Mouse (Mus musculus): ENCODE measurements around the gene Snx21. TPM values are rescaled to one million over a fixed set of nuclear protein-coding genes. Genes with fewer than 3 reads are reported as not detected.

Snx21 gene
- polyA plus RNA-seq, 1 experiment from 2014 or later: 20.5 TPM

GRCm38 (mm10) chr2:164823969-164824368 lies 38.3 kb downstream of the Snx21 start:
- DNase-seq (ENCODE audit: low spot score) (no peak), ATAC-seq (replicated peaks; ENCODE audit: low FRiP score, low TSS enrichment, low read depth) (no peak)
- peaks cover 54% of the 10 kb centered on the region for H3K36me3 ChIP-seq (ENCODE audit: control insufficient read depth, insufficient read depth, low read length)
- WGBS: 92% methylated on average over 4 of the region's 4 CpGs
- H3K9ac ChIP-seq (ENCODE audit: low read length): no peak overlapping the region
- 0 out of 2 replicates have a peak overlapping the region, but pooled peaks have one; percentile 63 for H3K4me2 ChIP-seq (ENCODE audit: low read length)
- peak overlapping the region; percentile 91; the same call in 1 of the 2 replicates for H3K4me3 ChIP-seq (ENCODE audit: low read depth, low read length)
- no peaks in the 10 kb centered on the region for H3K27me3 ChIP-seq (replicated peaks; ENCODE audit: control insufficient read depth, insufficient read depth, low read length)
- no peaks in the 10 kb centered on the region for H3K9me3 ChIP-seq (ENCODE audit: control insufficient read depth, low read length)
- H3K4me1 ChIP-seq (replicated peaks; ENCODE audit: control insufficient read depth, insufficient read depth, low read length): peaks cover 10% of the 10 kb centered on the region
- H3K27ac ChIP-seq (ENCODE audit: low read depth): no peak overlapping the region

- H3K4me2 ChIP-seq (ENCODE audit: low read length): no peak overlapping the region
- H3K36me3 ChIP-seq (ENCODE audit: control insufficient read depth, insufficient read depth, low read length): peaks cover 48% of the 10 kb centered on the region
- no peak overlapping the region for H3K9ac ChIP-seq (ENCODE audit: low read length)
- 92% methylated on average over 17 of the region's 17 CpGs for WGBS
- DNase-seq (ENCODE audit: low spot score) (no peak), ATAC-seq (replicated peaks; ENCODE audit: low FRiP score, low TSS enrichment, low read depth) (no peak)
- H3K9me3 ChIP-seq (ENCODE audit: control insufficient read depth, low read length): no peaks in the 10 kb centered on the region
- H3K27ac ChIP-seq (ENCODE audit: low read depth): no peak overlapping the region
- H3K4me1 ChIP-seq (replicated peaks; ENCODE audit: control insufficient read depth, insufficient read depth, low read length): peaks cover 10% of the 10 kb centered on the region
- no peaks in the 10 kb centered on the region for H3K27me3 ChIP-seq (replicated peaks; ENCODE audit: control insufficient read depth, insufficient read depth, low read length)
- no peak overlapping the region for H3K4me3 ChIP-seq (ENCODE audit: low read depth, low read length)
Observed at GRCm38 (mm10) chr2:164825521-164825920, 39.9 kb downstream of the Snx21 start.

GRCm38 (mm10) chr2:164827146-164827850 lies 41.7 kb downstream of the Snx21 start:
- no peak overlapping the region for H3K9ac ChIP-seq (ENCODE audit: low read length)
- no peak for ATAC-seq (replicated peaks; ENCODE audit: low FRiP score, low TSS enrichment, low read depth)
- H3K36me3 ChIP-seq (ENCODE audit: control insufficient read depth, insufficient read depth, low read length): peaks cover 38% of the 10 kb centered on the region
- WGBS: 89% methylated on average over 16 of the region's 16 CpGs
- H3K9me3 ChIP-seq (ENCODE audit: control insufficient read depth, low read length): no peaks in the 10 kb centered on the region
- no peaks in the 10 kb centered on the region for H3K27me3 ChIP-seq (replicated peaks; ENCODE audit: control insufficient read depth, insufficient read depth, low read length)
- no peak overlapping the region for H3K27ac ChIP-seq (ENCODE audit: low read depth)
- peaks cover 9% of the 10 kb centered on the region for H3K4me1 ChIP-seq (replicated peaks; ENCODE audit: control insufficient read depth, insufficient read depth, low read length)
- no peak overlapping the region for H3K4me2 ChIP-seq (ENCODE audit: low read length)
- no peak overlapping the region for H3K4me3 ChIP-seq (ENCODE audit: low read depth, low read length)
- DNase-seq (ENCODE audit: low spot score): no peak

GRCm38 (mm10) chr2:164828437-164828836 lies 42.8 kb downstream of the Snx21 start, which contains the start of gene Spata25:
Spata25 (minus strand) TSS chr2:164828537.
- H3K27ac ChIP-seq (ENCODE audit: low read depth): no peak within 1 kb of the TSS
- H3K36me3 ChIP-seq (ENCODE audit: control insufficient read depth, insufficient read depth, low read length): peaks cover 38% of the 10 kb centered on the region
- DNase-seq (ENCODE audit: low spot score): no peak
- no peak within 1 kb of the TSS for H3K4me2 ChIP-seq (ENCODE audit: low read length)
- no peak for ATAC-seq (replicated peaks; ENCODE audit: low FRiP score, low TSS enrichment, low read depth)
- no peak within 1 kb of the TSS for H3K9ac ChIP-seq (ENCODE audit: low read length)
- peaks cover 6% of the 10 kb centered on the region; the same call in 1 of the 2 replicates for H3K4me1 ChIP-seq (replicated peaks; ENCODE audit: control insufficient read depth, insufficient read depth, low read length)
- WGBS: 87% methylated on average over 6 of the region's 6 CpGs
- H3K27me3 ChIP-seq (replicated peaks; ENCODE audit: control insufficient read depth, insufficient read depth, low read length): no peaks in the 10 kb centered on the region
- H3K4me3 ChIP-seq (ENCODE audit: low read depth, low read length): no peak within 1 kb of the TSS
- no peaks in the 10 kb centered on the region for H3K9me3 ChIP-seq (ENCODE audit: control insufficient read depth, low read length)

- H3K4me3 ChIP-seq (ENCODE audit: low read depth, low read length): no peak overlapping the region
- no peaks in the 10 kb centered on the region for H3K27me3 ChIP-seq (replicated peaks; ENCODE audit: control insufficient read depth, insufficient read depth, low read length)
- 97% methylated on average over 1 of the region's 1 CpGs for WGBS
- no peak overlapping the region for H3K27ac ChIP-seq (ENCODE audit: low read depth)
- no peaks in the 10 kb centered on the region for H3K9me3 ChIP-seq (ENCODE audit: control insufficient read depth, low read length)
- H3K4me1 ChIP-seq (replicated peaks; ENCODE audit: control insufficient read depth, insufficient read depth, low read length): peaks cover 1% of the 10 kb centered on the region
- no peak for ATAC-seq (replicated peaks; ENCODE audit: low FRiP score, low TSS enrichment, low read depth)
- peaks cover 38% of the 10 kb centered on the region for H3K36me3 ChIP-seq (ENCODE audit: control insufficient read depth, insufficient read depth, low read length)
- H3K9ac ChIP-seq (ENCODE audit: low read length): no peak overlapping the region
- H3K4me2 ChIP-seq (ENCODE audit: low read length): no peak overlapping the region
- DNase-seq (ENCODE audit: low spot score): no peak
Observed at GRCm38 (mm10) chr2:164829090-164829489, 43.5 kb downstream of the Snx21 start.

GRCm38 (mm10) chr2:164831029-164831428 lies 45.4 kb downstream of the Snx21 start:
- no peak for DNase-seq (ENCODE audit: low spot score)
- H3K9ac ChIP-seq (ENCODE audit: low read length): no peak overlapping the region
- 86% methylated on average over 10 of the region's 10 CpGs for WGBS
- H3K36me3 ChIP-seq (ENCODE audit: control insufficient read depth, insufficient read depth, low read length): peaks cover 30% of the 10 kb centered on the region
- no peaks in the 10 kb centered on the region for H3K9me3 ChIP-seq (ENCODE audit: control insufficient read depth, low read length)
- no peak overlapping the region for H3K27ac ChIP-seq (ENCODE audit: low read depth)
- H3K4me3 ChIP-seq (ENCODE audit: low read depth, low read length): no peak overlapping the region
- no peak for ATAC-seq (replicated peaks; ENCODE audit: low FRiP score, low TSS enrichment, low read depth)
- H3K27me3 ChIP-seq (replicated peaks; ENCODE audit: control insufficient read depth, insufficient read depth, low read length): no peaks in the 10 kb centered on the region
- peaks cover 8% of the 10 kb centered on the region for H3K4me1 ChIP-seq (replicated peaks; ENCODE audit: control insufficient read depth, insufficient read depth, low read length)
- no peak overlapping the region for H3K4me2 ChIP-seq (ENCODE audit: low read length)

GRCm38 (mm10) chr2:164832032-164832747 lies 46.6 kb downstream of the Snx21 start:
- H3K27ac ChIP-seq (ENCODE audit: low read depth): no peak overlapping the region; the same call in 1 of the 2 replicates
- H3K27me3 ChIP-seq (replicated peaks; ENCODE audit: control insufficient read depth, insufficient read depth, low read length): no peaks in the 10 kb centered on the region
- WGBS: 61% methylated on average over 16 of the region's 16 CpGs
- peak overlapping the region; percentile 79 for H3K4me3 ChIP-seq (ENCODE audit: low read depth, low read length)
- H3K9ac ChIP-seq (ENCODE audit: low read length): peak overlapping the region; percentile 69; the same call in 1 of the 2 replicates
- DNase-seq (ENCODE audit: low spot score) (no peak), ATAC-seq (replicated peaks; ENCODE audit: low FRiP score, low TSS enrichment, low read depth) (no peak)
- H3K9me3 ChIP-seq (ENCODE audit: control insufficient read depth, low read length): no peaks in the 10 kb centered on the region
- H3K4me2 ChIP-seq (ENCODE audit: low read length): peak overlapping the region; percentile 97
- peaks cover 8% of the 10 kb centered on the region for H3K4me1 ChIP-seq (replicated peaks; ENCODE audit: control insufficient read depth, insufficient read depth, low read length)
- peaks cover 27% of the 10 kb centered on the region for H3K36me3 ChIP-seq (ENCODE audit: control insufficient read depth, insufficient read depth, low read length)

GRCm38 (mm10) chr2:164832748-164833301 lies 47.2 kb downstream of the Snx21 start, which contains the start of gene Ctsa:
Ctsa (plus strand) TSS chr2:164832873.
- peak within 1 kb of the TSS; percentile 81 for H3K27ac ChIP-seq (ENCODE audit: low read depth)
- peak; percentile 88 for DNase-seq (ENCODE audit: low spot score)
- peak within 1 kb of the TSS; percentile 69 for H3K9ac ChIP-seq (ENCODE audit: low read length)
- WGBS: under 1% methylated on average over 35 of the region's 35 CpGs
- no peaks in the 10 kb centered on the region for H3K9me3 ChIP-seq (ENCODE audit: control insufficient read depth, low read length)
- H3K4me2 ChIP-seq (ENCODE audit: low read length): peak within 1 kb of the TSS; percentile 97
- peaks cover 26% of the 10 kb centered on the region for H3K36me3 ChIP-seq (ENCODE audit: control insufficient read depth, insufficient read depth, low read length)
- peaks cover 8% of the 10 kb centered on the region for H3K4me1 ChIP-seq (replicated peaks; ENCODE audit: control insufficient read depth, insufficient read depth, low read length)
- peak within 1 kb of the TSS; percentile 79 for H3K4me3 ChIP-seq (ENCODE audit: low read depth, low read length)
- ATAC-seq (replicated peaks; ENCODE audit: low FRiP score, low TSS enrichment, low read depth): peak; percentile 74
- no peaks in the 10 kb centered on the region for H3K27me3 ChIP-seq (replicated peaks; ENCODE audit: control insufficient read depth, insufficient read depth, low read length)
